Mouse (Mus musculus) olfactory bulb, adult 2 months (tissue): ENCODE results near the gene Ccr10.

Experiments used
- CTCF ChIP-seq: fragments of 200-500 bp; IDR thresholded peaks from 2 replicates; pipeline ENCODE4 v1.5.1; 2012; ENCODE audit warnings: low read depth, mild to moderate bottlenecking, low read length, moderate library complexity; ENCODE audit not compliant: insufficient read depth
- POLR2A ChIP-seq: fragments of 200-500 bp; IDR thresholded peaks from 2 replicates; pipeline ENCODE4 v1.6.1; 2012; ENCODE audit warnings: mild to moderate bottlenecking, low read depth, low read length, moderate library complexity; ENCODE audit not compliant: insufficient read depth

- TF ChIP-seq POLR2A (no peak), CTCF (no peak)
Observed at GRCm38 (mm10) chr11:101169301-101170107, 5.7 kb downstream of the Ccr10 start.
